Mouse (Mus musculus) forebrain, embryonic 10.5 days (tissue): Measurements from ENCODE around the gene Psme4. TPM values are rescaled to one million over a fixed set of nuclear protein-coding genes. Genes with fewer than 3 reads are reported as not detected.
"Not testable (repeated sequence)": the region's sequence is repeated elsewhere in the genome, so short reads cannot be mapped to it uniquely, and the experiment has no call there.

Experiments used
- DNase-seq: peaks from one replicate; pipeline ENCODE4 v3.0.0-alpha.2; 2017; ENCODE audit warnings: low spot score; ENCODE audit errors: extremely low spot score
- H3K27ac ChIP-seq: fragments of 300-500 bp; sonication (generic); 2 replicates; pipeline ENCODE4 v1.5.1; 2016; ENCODE audit warnings: mild to moderate bottlenecking
- H3K27me3 ChIP-seq: fragments of 300-500 bp; sonication (generic); 2 replicates; pipeline ENCODE4 v1.6.1; 2016; ENCODE audit warnings: mild to moderate bottlenecking; ENCODE audit not compliant: poor library complexity, severe bottlenecking
- H3K36me3 ChIP-seq: fragments of 300-500 bp; sonication (generic); replicated peaks from 2 replicates; pipeline ENCODE4 v1.6.1; 2016; ENCODE audit warnings: mild to moderate bottlenecking, moderate library complexity
- H3K4me1 ChIP-seq: fragments of 300-500 bp; sonication (generic); 2 replicates; pipeline ENCODE4 v1.6.1; 2016
- H3K4me3 ChIP-seq: fragments of 300-500 bp; sonication (generic); 2 replicates; pipeline ENCODE4 v1.5.1; 2016; ENCODE audit warnings: mild to moderate bottlenecking, moderate library complexity
- H3K9me3 ChIP-seq: fragments of 300-500 bp; sonication (generic); 2 replicates; pipeline ENCODE4 v1.6.1; 2016; ENCODE audit warnings: mild to moderate bottlenecking, moderate library complexity
- WGBS: fragments of 180-500 bp; shearing (Covaris S2); methylation state at CpG from one replicate; pipeline ENCODE4 v1.1.7; 2016; 5-methylcytosine and 5-hydroxymethylcytosine counted together
- polyA plus RNA-seq: library from polyadenylated mRNA; unstranded; fragments of >200 nt; fragmentation: Nextera tagmentation; extraction: Ambion mirVana; gene quantifications from 2 replicates; pipeline ENCODE4 v1.2.1, GENCODE M21; 2016

The Psme4 gene
- 25.9 and 27.0 TPM in 2 replicates for polyA plus RNA-seq

DNA sequence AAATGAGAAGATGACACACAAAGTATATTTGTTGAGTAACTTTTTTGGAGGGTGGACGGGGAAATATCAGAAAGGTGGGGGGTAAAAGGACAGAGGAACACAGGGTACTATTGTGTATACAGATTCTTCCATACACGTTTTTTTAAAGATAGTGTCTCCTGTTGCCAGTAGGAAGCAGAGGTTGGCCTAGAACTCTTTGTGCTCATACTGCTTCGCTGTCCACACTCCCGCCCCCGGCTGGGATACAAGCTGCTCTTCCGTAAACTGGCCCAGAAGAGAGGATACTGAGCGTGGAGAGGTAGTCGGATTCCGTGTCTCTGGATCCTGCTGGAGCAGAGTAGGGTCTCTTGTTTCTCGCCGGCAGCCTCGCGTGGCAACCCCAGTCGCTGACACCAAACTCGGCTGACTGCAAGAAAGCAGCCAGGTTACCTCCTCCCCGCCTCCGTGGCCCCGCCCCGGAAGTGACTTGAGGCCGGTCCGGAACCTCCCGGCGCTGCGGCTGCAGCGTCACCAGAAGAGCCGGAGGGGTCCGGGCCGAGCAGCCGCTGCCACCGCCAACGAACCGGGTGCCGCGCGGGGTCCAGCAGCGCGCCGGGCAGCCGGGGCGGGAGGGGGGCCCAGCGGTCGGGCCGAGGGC is at the start of gene Psme4:
Gene Psme4 (plus strand): TSS at position 460 of the 637 bp plus-strand sequence.
- peak; percentile 93 for DNase-seq
- H3K36me3 ChIP-seq = no peaks in the 10 kb centered on the region
- peak within 1 kb of the TSS; percentile 96 for H3K27ac ChIP-seq
- H3K27me3 ChIP-seq = no peaks in the 10 kb centered on the region
- peak within 1 kb of the TSS; percentile 95 for H3K4me3 ChIP-seq
- 1% methylated on average over 43 of the region's 43 CpGs for WGBS
- peaks cover 20% of the 10 kb centered on the region for H3K4me1 ChIP-seq
- no peaks in the 10 kb centered on the region for H3K9me3 ChIP-seq

DNA sequence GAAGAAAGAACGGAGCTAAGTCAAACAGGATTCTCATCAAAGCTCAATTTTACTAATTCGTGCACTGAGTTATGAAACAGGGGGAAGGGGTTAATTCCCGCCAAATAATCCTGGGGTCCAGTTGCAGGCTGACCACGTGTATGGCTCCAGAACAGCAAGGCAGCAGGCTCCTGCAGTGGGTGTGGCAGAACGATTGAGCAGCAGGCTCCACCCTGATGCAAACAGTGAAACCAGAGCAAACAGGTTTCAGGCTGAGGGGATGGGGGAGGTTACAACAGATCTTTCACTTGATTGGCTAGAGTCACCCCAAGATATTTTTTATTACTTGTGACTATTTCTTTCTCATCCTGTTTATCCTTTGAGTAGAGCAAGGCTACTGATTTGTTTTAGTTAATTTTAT is 48.1 kb upstream of the Psme4 start:
- Histone ChIP-seq H3K4me1 (no peaks in the 10 kb centered on the region), H3K27me3 (no peaks in the 10 kb centered on the region), H3K27ac (no peak overlapping the region), H3K4me3 (no peak overlapping the region), H3K9me3 (no peaks in the 10 kb centered on the region), H3K36me3 (no peaks in the 10 kb centered on the region)
- DNase-seq = no peak
- WGBS = 63% methylated on average over 5 of the region's 5 CpGs

DNA sequence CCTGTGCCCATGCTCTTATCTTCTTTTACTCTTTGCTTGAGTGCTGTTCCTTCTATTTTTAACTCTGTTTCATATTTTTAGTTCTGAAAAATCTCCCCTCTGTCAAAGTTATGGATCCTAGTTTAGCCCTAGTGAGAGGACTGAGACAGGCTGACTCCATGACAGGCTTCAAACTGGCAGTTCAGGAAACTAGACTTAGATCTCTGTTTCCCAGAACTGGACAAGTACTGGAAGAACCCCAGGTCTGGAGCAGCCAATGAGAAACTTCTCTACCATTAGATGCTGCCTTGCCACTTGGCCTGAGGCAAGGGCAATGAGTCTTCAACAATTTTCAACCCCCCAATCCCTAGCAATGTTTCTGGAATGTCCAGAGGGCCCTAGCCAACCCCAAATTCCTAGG is 40.8 kb upstream of the Psme4 start:
- H3K27ac ChIP-seq = no peak overlapping the region
- no peaks in the 10 kb centered on the region for H3K9me3 ChIP-seq
- no peaks in the 10 kb centered on the region for H3K36me3 ChIP-seq
- no peaks in the 10 kb centered on the region for H3K4me1 ChIP-seq
- DNase-seq = no peak
- H3K27me3 ChIP-seq = no peaks in the 10 kb centered on the region
- H3K4me3 ChIP-seq = no peak overlapping the region

DNA sequence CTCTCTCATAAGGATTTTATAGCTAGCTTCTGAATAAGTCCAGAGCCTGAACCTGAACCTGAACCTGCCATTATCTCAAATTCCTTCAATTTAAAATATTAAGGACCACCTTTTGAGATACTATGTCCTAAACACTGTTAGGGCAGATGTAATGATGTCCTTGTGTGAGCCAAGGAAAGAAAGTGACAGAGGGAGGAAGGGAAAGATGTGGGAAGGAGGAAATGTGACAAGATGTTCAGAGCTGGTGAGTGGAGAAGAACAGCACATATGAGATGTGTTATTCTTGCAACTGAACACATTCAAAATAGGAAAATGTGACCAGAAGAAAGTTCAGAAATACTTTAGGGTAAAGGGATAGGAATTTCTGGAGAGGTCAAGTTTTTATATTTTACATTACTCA is 38.1 kb upstream of the Psme4 start:
- H3K4me1 ChIP-seq = no peaks in the 10 kb centered on the region
- DNase-seq = no peak
- no peaks in the 10 kb centered on the region for H3K9me3 ChIP-seq
- H3K27ac ChIP-seq = no peak overlapping the region
- no peaks in the 10 kb centered on the region for H3K36me3 ChIP-seq
- no peak overlapping the region for H3K4me3 ChIP-seq
- H3K27me3 ChIP-seq = no peaks in the 10 kb centered on the region

DNA sequence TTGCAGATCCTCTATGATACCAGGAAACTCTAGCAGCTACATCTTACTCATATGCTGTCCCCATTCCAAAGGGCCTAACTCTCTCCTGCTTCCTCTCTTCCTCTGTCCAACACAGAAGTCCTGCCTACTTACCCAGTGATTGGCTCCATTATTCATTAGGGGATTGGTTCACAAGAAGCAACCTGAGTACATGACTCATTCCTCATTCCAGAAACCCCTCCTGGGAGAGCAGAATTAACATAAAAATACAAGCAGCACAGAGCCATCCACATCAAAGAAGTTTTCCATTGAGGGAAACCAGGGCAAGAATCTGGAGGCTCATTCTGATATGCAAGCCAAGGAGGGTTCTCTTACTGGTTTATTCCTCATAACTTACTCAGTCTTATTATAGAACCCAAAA is 27.5 kb upstream of the Psme4 start:
- no peaks in the 10 kb centered on the region for H3K36me3 ChIP-seq
- H3K4me1 ChIP-seq = peaks cover 4% of the 10 kb centered on the region; the same call in 1 of the 2 replicates
- H3K9me3 ChIP-seq = no peaks in the 10 kb centered on the region
- H3K4me3 ChIP-seq = no peak overlapping the region
- no peak for DNase-seq
- H3K27ac ChIP-seq = no peak overlapping the region
- no peaks in the 10 kb centered on the region for H3K27me3 ChIP-seq

DNA sequence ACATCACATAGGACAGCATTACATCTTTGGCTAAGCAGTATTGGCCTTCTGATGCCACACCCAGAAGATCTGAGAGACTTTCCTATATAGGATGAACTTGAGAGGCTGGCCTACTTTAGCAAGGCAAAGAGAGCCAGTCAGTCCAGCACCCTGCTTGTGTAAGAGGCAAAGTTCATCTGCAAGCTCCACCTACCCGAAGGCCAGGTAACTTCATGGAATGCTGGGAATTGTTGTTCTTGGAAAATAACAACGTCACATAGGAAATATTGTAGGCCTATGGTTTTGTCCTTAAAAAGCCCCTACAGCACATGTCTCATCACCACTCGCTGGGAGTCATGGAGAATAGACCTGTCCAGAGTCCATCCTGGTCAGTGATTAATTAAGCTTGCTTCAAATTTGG is 22.6 kb upstream of the Psme4 start:
- 86% methylated on average over 3 of the region's 3 CpGs for WGBS
- Histone ChIP-seq H3K4me1 (peaks cover 23% of the 10 kb centered on the region), H3K4me3 (no peak overlapping the region), H3K27me3 (peaks cover 18% of the 10 kb centered on the region), H3K36me3 (no peaks in the 10 kb centered on the region), H3K27ac (no peak overlapping the region), H3K9me3 (no peaks in the 10 kb centered on the region)
- DNase-seq = no peak

DNA sequence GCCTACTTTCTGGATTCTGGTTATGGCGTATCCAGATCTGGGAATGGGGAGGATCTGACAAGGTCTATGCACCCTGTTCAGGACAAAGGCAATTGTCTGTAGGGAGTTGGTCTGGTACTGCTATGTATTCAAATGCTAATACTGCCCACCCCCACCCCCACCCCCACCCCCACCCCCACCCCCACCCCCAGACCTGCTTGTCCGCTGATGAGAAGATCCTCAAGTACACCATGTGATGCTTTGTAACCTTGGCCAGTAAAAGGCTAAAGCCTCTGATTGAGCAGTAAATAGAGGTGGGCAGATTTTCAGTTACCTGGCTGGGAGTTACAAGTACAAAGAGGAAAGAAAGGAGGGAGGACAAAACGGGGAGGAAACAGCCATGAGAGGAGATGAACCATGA is 21.9 kb upstream of the Psme4 start:
- Histone ChIP-seq H3K4me3 (no peak overlapping the region), H3K36me3 (no peaks in the 10 kb centered on the region), H3K27ac (no peak overlapping the region), H3K9me3 (no peaks in the 10 kb centered on the region), H3K27me3 (peaks cover 24% of the 10 kb centered on the region), H3K4me1 (peaks cover 20% of the 10 kb centered on the region)
- DNase-seq = no peak
- WGBS = 29% methylated on average over 3 of the region's 3 CpGs

DNA sequence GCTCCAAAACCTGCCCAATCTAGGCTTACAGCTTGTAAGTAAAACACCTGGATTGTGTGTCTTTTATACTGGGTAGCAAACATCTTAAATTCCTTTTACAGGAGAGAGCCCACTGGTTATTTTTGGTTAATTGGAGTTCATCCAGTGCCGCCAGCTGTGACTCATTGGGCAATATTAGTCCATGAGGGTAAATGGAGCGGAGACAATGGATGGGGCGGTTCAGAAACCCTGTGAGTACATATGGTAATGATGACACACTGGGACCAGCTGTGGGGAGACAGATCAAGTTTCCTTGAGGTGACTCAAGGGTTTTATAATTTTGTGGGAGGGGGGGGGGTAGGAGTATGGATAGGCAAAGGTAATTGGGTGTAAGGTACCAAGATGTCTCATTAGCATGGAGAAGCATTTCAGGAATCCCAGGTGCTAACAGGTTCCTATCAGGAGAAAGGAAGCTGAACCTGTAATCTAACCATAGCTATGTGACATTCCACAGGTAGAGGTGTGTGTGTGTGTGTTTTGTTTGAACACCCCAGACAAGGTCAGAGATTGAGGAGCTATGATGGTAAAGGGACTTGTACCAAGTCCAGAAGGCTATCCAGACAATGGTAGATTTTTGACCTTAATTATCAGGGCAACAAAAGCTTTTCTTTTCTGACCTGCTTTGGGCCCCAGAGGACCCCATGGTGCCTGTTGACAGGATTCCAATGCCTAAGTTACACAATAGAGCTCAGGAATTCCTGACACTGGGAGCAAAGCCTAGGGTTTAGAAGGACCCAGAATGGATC is 21.3 kb upstream of the Psme4 start:
- Histone ChIP-seq H3K27me3 (peaks cover 30% of the 10 kb centered on the region), H3K36me3 (no peaks in the 10 kb centered on the region), H3K27ac (no peak overlapping the region), H3K4me1 (peaks cover 24% of the 10 kb centered on the region), H3K4me3 (no peak overlapping the region), H3K9me3 (no peaks in the 10 kb centered on the region)
- 32% methylated on average over 3 of the region's 3 CpGs for WGBS
- DNase-seq = no peak

DNA sequence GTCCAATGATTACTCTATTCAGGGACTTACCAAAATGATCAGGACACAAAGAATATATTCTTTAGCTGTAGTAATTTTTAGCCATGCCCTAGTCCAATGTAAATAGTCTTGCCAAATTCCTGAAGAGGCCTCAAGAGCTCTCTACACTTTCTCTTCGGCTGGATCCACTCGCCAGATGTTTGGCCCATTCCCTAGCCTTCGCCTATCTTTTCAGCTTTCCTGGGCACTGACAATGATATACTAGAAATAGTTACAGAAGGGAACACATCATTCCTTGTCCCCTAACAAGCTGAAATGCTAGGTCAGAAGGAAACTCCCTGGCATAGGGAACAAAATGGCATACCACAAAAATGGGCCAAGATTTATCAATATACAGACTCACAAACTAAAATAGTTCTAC is 18.6 kb upstream of the Psme4 start:
- Histone ChIP-seq H3K4me1 (peaks cover 26% of the 10 kb centered on the region), H3K27ac (no peak overlapping the region)
- WGBS = 83% methylated on average over 3 of the region's 3 CpGs

DNA sequence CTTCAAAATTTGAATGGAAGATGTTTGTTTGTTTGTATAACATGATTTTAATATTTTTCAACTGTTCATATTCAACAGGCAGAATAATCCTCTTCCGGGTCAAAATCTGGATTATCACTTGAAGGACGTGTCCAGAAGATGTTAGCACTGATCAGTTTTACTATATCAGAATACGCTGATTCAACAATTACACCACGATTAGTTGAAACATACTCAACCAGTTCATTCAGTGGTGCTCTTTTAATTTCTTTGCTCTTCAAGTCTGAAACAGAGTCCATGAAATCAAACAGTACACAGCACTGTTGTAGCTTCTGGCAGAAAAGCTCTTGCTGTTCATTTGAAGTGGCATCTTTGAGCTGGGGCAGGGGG is 17.1 kb upstream of the Psme4 start:
- H3K4me3 ChIP-seq = peak overlapping the region; percentile 73
- H3K27ac ChIP-seq = peak overlapping the region; percentile 83; the same call in 1 of the 2 replicates
- H3K36me3 ChIP-seq, H3K9me3 ChIP-seq, DNase-seq: not testable (repeated sequence)
- H3K27me3 ChIP-seq = peaks cover 47% of the 10 kb centered on the region
- WGBS = 69% methylated on average over 4 of the region's 4 CpGs
- peaks cover 21% of the 10 kb centered on the region for H3K4me1 ChIP-seq

More for the DNA sequence above, 18.6 kb upstream of the Psme4 start:
- DNase-seq = no peak
- peaks cover 47% of the 10 kb centered on the region for H3K27me3 ChIP-seq
- no peaks in the 10 kb centered on the region for H3K9me3 ChIP-seq
- no peaks in the 10 kb centered on the region for H3K36me3 ChIP-seq
- H3K4me3 ChIP-seq = no peak overlapping the region

DNA sequence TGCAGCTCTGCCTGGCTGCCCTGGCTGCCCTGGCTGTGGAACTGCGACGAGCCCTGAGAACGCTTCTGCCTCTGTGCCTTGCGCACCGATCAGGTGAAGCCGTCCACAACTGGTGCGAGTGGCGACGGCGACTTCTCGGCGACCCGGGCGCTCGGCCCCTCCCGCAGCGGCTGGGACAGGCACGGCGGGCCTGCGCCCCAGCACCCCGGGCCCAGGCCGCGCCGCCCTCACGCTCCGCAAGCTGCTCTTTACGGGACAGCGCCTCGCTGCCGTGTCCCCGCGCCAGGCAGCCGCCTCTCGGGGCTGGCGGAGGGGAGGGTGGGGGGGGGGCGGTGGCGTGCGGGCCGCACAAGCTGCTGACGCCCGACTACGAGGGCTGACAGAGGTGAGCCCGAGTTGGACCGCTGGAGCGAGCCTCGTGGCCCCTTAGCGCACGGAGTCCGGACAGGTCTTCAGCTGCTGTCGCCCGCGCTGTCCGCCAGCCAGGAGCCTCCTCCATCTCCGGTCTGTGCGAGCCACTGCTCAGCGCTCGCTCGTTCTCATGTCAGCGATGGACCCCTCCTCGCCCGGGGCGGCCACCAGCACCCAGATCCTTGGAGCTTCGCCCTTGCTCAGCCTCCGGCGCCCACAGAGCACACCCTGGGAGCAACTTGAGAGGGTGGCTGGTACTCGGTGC is 16.5 kb upstream of the Psme4 start:
- H3K36me3 ChIP-seq = no peaks in the 10 kb centered on the region
- peak overlapping the region; percentile 83 for H3K27ac ChIP-seq
- no peaks in the 10 kb centered on the region for H3K9me3 ChIP-seq
- peak overlapping the region; percentile 73 for H3K4me3 ChIP-seq
- DNase-seq = peak; percentile 65
- H3K4me1 ChIP-seq = peaks cover 16% of the 10 kb centered on the region
- peaks cover 47% of the 10 kb centered on the region for H3K27me3 ChIP-seq
- WGBS = under 1% methylated on average over 64 of the region's 66 CpGs

DNA sequence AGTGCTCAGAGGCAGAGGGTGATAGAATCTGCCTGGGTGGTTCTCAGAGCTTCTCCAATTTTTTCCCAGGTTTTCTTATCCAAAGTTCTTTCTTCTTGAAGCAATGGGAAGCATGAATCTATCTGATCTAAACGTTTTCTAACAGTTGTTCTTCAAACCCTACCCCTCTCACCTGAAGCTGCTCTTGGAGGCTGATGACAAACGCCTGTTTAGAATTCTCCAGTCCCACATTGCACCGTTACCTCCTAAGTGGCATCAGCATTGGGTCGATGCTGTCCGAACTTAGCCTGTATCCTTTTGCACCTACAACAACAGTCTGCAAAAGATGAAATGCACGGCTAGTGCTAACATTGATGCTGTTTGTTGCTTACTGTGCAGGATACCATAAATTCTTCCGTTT is 10.1 kb upstream of the Psme4 start:
- Histone ChIP-seq H3K27ac (no peak overlapping the region), H3K4me1 (no peaks in the 10 kb centered on the region), H3K9me3 (no peaks in the 10 kb centered on the region), H3K27me3 (peaks cover 5% of the 10 kb centered on the region), H3K4me3 (no peak overlapping the region), H3K36me3 (no peaks in the 10 kb centered on the region)
- 88% methylated on average over 7 of the region's 7 CpGs for WGBS
- no peak for DNase-seq

DNA sequence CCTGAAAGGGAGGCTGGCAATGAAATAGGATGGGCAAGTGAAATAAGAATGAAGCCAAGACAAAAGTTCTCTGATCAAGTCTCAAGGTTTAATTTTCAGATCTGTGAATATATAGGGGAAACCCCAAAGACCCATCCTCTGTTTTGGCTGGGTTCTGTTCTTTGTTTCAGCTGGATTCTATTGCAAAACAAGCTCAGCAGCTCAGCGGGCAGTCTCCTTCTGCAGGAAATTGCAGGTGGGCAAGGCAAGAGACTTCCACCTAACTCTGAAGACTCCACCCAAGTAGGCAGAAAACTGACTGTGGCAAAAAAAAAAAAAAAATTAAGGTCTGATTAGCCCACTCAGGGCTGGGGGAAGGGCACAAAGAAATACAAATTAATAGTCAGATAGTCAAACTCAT is 9.6 kb upstream of the Psme4 start:
- 84% methylated on average over 1 of the region's 1 CpGs for WGBS
- peaks cover under 1% of the 10 kb centered on the region; the same call in 1 of the 2 replicates for H3K27me3 ChIP-seq
- no peaks in the 10 kb centered on the region for H3K4me1 ChIP-seq
- no peaks in the 10 kb centered on the region for H3K36me3 ChIP-seq
- no peak overlapping the region for H3K4me3 ChIP-seq
- DNase-seq = no peak
- H3K9me3 ChIP-seq = no peaks in the 10 kb centered on the region
- H3K27ac ChIP-seq = no peak overlapping the region
